Mouse (Mus musculus): ENCODE data around the gene Tacc3. TPM values are rescaled to one million over a fixed set of nuclear protein-coding genes. Genes with fewer than 3 reads are reported as not detected.

The Tacc3 gene
- polyA plus RNA-seq, 1 experiment = 237 TPM

- no peak overlapping the region for H3K4me3 ChIP-seq (replicated peaks; ENCODE audit: control insufficient read depth, low read depth, low read length)
- no peaks in the 10 kb centered on the region for H3K4me1 ChIP-seq (ENCODE audit: control insufficient read depth, insufficient read depth, low read length)
- WGBS = under 1% methylated on average over 61 of the region's 61 CpGs
- no peak overlapping the region for H3K27ac ChIP-seq (ENCODE audit: control insufficient read depth, insufficient read depth, low read depth, low read length, poor library complexity)
- TF ChIP-seq POLR2A (IDR thresholded peaks at IDR 0.05; ENCODE audit: borderline replicate concordance, control insufficient read depth, low read depth, low read length) = no peak; the same call in 1 of the 2 replicates
- no peak for TF ChIP-seq CTCF (IDR thresholded peaks at IDR 0.05; ENCODE audit: control insufficient read depth, insufficient read depth, low read length)
Observed at GRCm38 (mm10) chr5:33723019-33723640, 65.2 kb downstream of the Tacc3 start.

- Histone ChIP-seq H3K27ac (ENCODE audit: control insufficient read depth, insufficient read depth, low read depth, low read length, poor library complexity) (no peak overlapping the region), H3K4me3 (replicated peaks; ENCODE audit: control insufficient read depth, low read depth, low read length) (no peak overlapping the region), H3K4me1 (ENCODE audit: control insufficient read depth, insufficient read depth, low read length) (no peaks in the 10 kb centered on the region)
- TF ChIP-seq CTCF (IDR thresholded peaks at IDR 0.05; ENCODE audit: control insufficient read depth, insufficient read depth, low read length) (no peak), POLR2A (IDR thresholded peaks at IDR 0.05; ENCODE audit: borderline replicate concordance, control insufficient read depth, low read depth, low read length) (no peak)
- WGBS = 39% methylated on average over 36 of the region's 36 CpGs
Observed at GRCm38 (mm10) chr5:33723641-33724465, 65.9 kb downstream of the Tacc3 start.

- Histone ChIP-seq H3K4me3 (replicated peaks; ENCODE audit: control insufficient read depth, low read depth, low read length) (no peak overlapping the region), H3K27ac (ENCODE audit: control insufficient read depth, insufficient read depth, low read depth, low read length, poor library complexity) (no peak overlapping the region), H3K4me1 (ENCODE audit: control insufficient read depth, insufficient read depth, low read length) (no peaks in the 10 kb centered on the region)
- TF ChIP-seq CTCF (IDR thresholded peaks at IDR 0.05; ENCODE audit: control insufficient read depth, insufficient read depth, low read length) = no peak
- no peak for TF ChIP-seq POLR2A (IDR thresholded peaks at IDR 0.05; ENCODE audit: borderline replicate concordance, control insufficient read depth, low read depth, low read length)
- 89% methylated on average over 7 of the region's 7 CpGs for WGBS
Observed at GRCm38 (mm10) chr5:33726081-33726647, 68.2 kb downstream of the Tacc3 start.

- TF ChIP-seq POLR2A (IDR thresholded peaks at IDR 0.05; ENCODE audit: borderline replicate concordance, control insufficient read depth, low read depth, low read length) = no peak
- no peak for TF ChIP-seq CTCF (IDR thresholded peaks at IDR 0.05; ENCODE audit: control insufficient read depth, insufficient read depth, low read length)
- Histone ChIP-seq H3K4me3 (replicated peaks; ENCODE audit: control insufficient read depth, low read depth, low read length) (no peak overlapping the region), H3K4me1 (ENCODE audit: control insufficient read depth, insufficient read depth, low read length) (no peaks in the 10 kb centered on the region), H3K27ac (ENCODE audit: control insufficient read depth, insufficient read depth, low read depth, low read length, poor library complexity) (no peak overlapping the region)
- WGBS = 59% methylated on average over 1 of the region's 1 CpGs
Observed at GRCm38 (mm10) chr5:33726891-33727290, 69.0 kb downstream of the Tacc3 start.

Other genes with a start within 250 kb of the Tacc3 start
- gene Nkx1-1, start 224.2 kb upstream of the Tacc3 start, polyA plus RNA-seq (2011; ENCODE audit: insufficient read depth, insufficient read length, low replicate concordance, missing spikeins) = not detected in 2 replicates
- 6.6 and 11.1 TPM in 2 replicates for gene Fam53a, start 28.5 kb upstream of the Tacc3 start, polyA plus RNA-seq (2011; ENCODE audit: insufficient read depth, insufficient read length, low replicate concordance, missing spikeins)
- not detected in 2 replicates for gene Gm9903, start 28.2 kb upstream of the Tacc3 start, polyA plus RNA-seq (2011; ENCODE audit: insufficient read depth, insufficient read length, low replicate concordance, missing spikeins)
- gene Slbp, start 5.6 kb upstream of the Tacc3 start, polyA plus RNA-seq (2011; ENCODE audit: insufficient read depth, insufficient read length, low replicate concordance, missing spikeins) = 194 and 275 TPM in 2 replicates
- 8.4 and 9.7 TPM in 2 replicates for gene Tmem129, start 288 bp downstream of the Tacc3 start, polyA plus RNA-seq (2011; ENCODE audit: insufficient read depth, insufficient read length, low replicate concordance, missing spikeins)
- 1.6 TPM in 2 replicates for gene Fgfr3, start 63.5 kb downstream of the Tacc3 start, polyA plus RNA-seq (2011; ENCODE audit: insufficient read depth, insufficient read length, low replicate concordance, missing spikeins)
- gene Letm1, start 124.7 kb downstream of the Tacc3 start, polyA plus RNA-seq (2011; ENCODE audit: insufficient read depth, insufficient read length, low replicate concordance, missing spikeins) = 10.9 and 11.9 TPM in 2 replicates
- gene Nsd2, start 162.6 kb downstream of the Tacc3 start, polyA plus RNA-seq (2011; ENCODE audit: insufficient read depth, insufficient read length, low replicate concordance, missing spikeins) = 28.9 and 43.4 TPM in 2 replicates